Mouse (Mus musculus) kidney, adult 2 months (tissue): ENCODE measurements at regions not wholly inside any gene's neighbourhood (a gene's known extent, or its start where the extent isn't known, plus 50 kb on each side); places are given as distances from the start of the nearest gene placed in this dataset.

ENCODE experiments used
- DNase-seq: peaks from one replicate; pipeline ENCODE4 v3.0.0; 2021
- H3K27ac ChIP-seq: fragments of 200-500 bp; 2 replicates; pipeline ENCODE4 v1.5.1; 2012; ENCODE audit warnings: low read depth, low read length, control low read depth, inconsistent platforms; ENCODE audit not compliant: insufficient read depth
- H3K27me3 ChIP-seq: fragments of 200-500 bp; replicated peaks from 2 replicates; pipeline ENCODE4 v1.6.1; 2012; ENCODE audit warnings: mild to moderate bottlenecking, moderate library complexity, low read length, inconsistent platforms; ENCODE audit not compliant: control insufficient read depth, insufficient read depth
- H3K36me3 ChIP-seq: fragments of 200-500 bp; 2 replicates; pipeline ENCODE4 v1.6.1; 2012; ENCODE audit warnings: mild to moderate bottlenecking, moderate library complexity, low read length, inconsistent platforms; ENCODE audit not compliant: control insufficient read depth, insufficient read depth
- H3K4me1 ChIP-seq: fragments of 200-500 bp; 2 replicates; pipeline ENCODE4 v1.6.1; 2011; ENCODE audit warnings: low read length; ENCODE audit not compliant: control insufficient read depth, insufficient read depth
- H3K4me3 ChIP-seq: fragments of 200-500 bp; 2 replicates; pipeline ENCODE4 v1.5.1; 2011; ENCODE audit warnings: mild to moderate bottlenecking, low read depth, low read length, control low read depth; ENCODE audit not compliant: insufficient read depth
- CTCF ChIP-seq: fragments of 200-500 bp; conservative IDR thresholded peaks from 2 replicates; pipeline ENCODE4 v1.5.1; 2011; ENCODE audit warnings: low read depth, mild to moderate bottlenecking, control low read depth, low read length, moderate library complexity, mixed read lengths; ENCODE audit not compliant: insufficient read depth, insufficient read length
- POLR2A ChIP-seq: fragments of 200-500 bp; IDR thresholded peaks from one replicate; pipeline ENCODE4 v1.6.1; 2011; ENCODE audit warnings: low read depth, low read length, control low read depth
- WGBS: fragments of 180-500 bp; shearing (Covaris S2); methylation state at CpG from one replicate; pipeline ENCODE4 v1.1.7; 2018; 5-methylcytosine and 5-hydroxymethylcytosine counted together

DNA sequence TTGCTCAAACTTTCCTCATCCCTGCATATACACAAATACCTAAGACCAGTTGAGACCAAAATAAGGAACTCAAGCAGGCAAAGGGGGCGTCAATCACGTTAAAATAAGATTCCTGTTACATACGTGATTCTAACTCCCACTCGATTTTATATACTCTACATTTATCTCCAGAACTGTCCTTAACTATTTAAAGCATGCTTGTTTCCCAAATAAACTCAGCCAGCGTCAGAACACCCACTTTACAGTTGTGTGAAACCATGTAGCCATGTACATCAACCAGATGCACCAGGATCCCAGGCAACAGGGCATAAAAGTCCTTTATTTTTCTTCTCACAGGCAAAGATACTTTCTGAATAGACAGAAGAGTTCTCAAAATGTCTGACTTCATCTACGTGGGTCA, 61.5 kb downstream of the Ccna1 start:
- no peaks in the 10 kb centered on the region for H3K36me3 ChIP-seq
- no peak for DNase-seq
- no peaks in the 10 kb centered on the region for H3K27me3 ChIP-seq
- no peak for TF ChIP-seq POLR2A
- no peak for TF ChIP-seq CTCF
- no peaks in the 10 kb centered on the region for H3K4me1 ChIP-seq
- H3K4me3 ChIP-seq: no peak overlapping the region
- 79% methylated on average over 6 of the region's 6 CpGs for WGBS
- H3K27ac ChIP-seq: no peak overlapping the region

DNA sequence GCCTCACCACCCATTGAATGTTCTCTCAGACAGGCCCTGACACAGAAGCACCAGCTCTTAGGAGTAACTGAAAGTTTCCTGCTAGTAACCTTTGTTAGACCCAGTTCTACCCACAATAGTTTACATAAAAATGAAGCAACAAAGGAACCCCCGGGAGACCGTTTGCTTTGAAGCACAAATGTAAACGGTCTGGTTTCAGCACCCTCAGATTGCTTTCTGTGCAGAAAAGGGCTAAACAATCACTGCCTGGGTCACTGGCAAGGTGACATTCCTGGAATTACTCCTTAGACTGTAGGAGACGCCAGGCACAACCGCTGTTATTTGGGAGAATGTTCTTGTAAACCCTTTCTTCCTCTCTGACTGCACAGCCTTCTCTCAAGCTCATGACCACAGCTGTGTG, 65.2 kb downstream of the Ccna1 start:
- WGBS: 16% methylated on average over 5 of the region's 5 CpGs
- no peak overlapping the region for H3K4me3 ChIP-seq
- DNase-seq: no peak
- H3K27ac ChIP-seq: no peak overlapping the region
- H3K27me3 ChIP-seq: no peaks in the 10 kb centered on the region
- no peaks in the 10 kb centered on the region for H3K4me1 ChIP-seq
- no peak for TF ChIP-seq POLR2A
- TF ChIP-seq CTCF: no peak
- H3K36me3 ChIP-seq: no peaks in the 10 kb centered on the region

- Histone ChIP-seq H3K27ac (no peak overlapping the region), H3K27me3 (no peaks in the 10 kb centered on the region), H3K36me3 (no peaks in the 10 kb centered on the region), H3K4me3 (no peak overlapping the region), H3K4me1 (no peaks in the 10 kb centered on the region)
- TF ChIP-seq POLR2A (no peak), CTCF (no peak)
- 15% methylated on average over 8 of the region's 8 CpGs for WGBS
- DNase-seq: peak; percentile 67
Measured at GRCm38 (mm10) chr3:54989358-54989757, 65.9 kb downstream of the Ccna1 start.

DNA sequence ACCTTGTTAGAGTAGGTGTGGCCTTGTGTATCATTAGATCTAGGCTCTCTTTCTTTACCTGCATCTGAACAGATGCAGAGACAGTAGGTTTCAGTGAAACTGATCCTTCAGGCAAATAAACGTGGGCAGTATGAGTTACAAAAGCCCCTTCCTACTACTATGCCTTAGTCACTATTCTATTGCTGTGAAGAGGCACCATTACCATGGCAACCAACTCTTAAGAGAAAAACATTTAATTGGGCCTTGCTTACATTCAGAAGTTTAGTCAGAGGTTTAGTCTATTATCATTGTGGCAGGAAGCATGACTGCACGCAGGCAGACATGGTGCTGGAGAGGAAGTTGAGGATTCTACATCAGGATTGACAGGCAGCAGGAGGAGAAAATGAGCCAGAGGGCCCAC, 65.8 kb upstream of the Sertm1 start:
- H3K36me3 ChIP-seq: no peaks in the 10 kb centered on the region
- TF ChIP-seq POLR2A: no peak
- no peak for TF ChIP-seq CTCF
- H3K4me3 ChIP-seq: no peak overlapping the region
- no peak for DNase-seq
- H3K27ac ChIP-seq: no peak overlapping the region
- H3K4me1 ChIP-seq: no peaks in the 10 kb centered on the region
- no peaks in the 10 kb centered on the region for H3K27me3 ChIP-seq
- WGBS: 81% methylated on average over 2 of the region's 2 CpGs

- no peaks in the 10 kb centered on the region for H3K4me1 ChIP-seq
- WGBS: 65% methylated on average over 2 of the region's 2 CpGs
- H3K27me3 ChIP-seq: no peaks in the 10 kb centered on the region
- DNase-seq: no peak
- H3K4me3 ChIP-seq: no peak overlapping the region
- TF ChIP-seq POLR2A (no peak), CTCF (no peak)
- no peaks in the 10 kb centered on the region for H3K36me3 ChIP-seq
- no peak overlapping the region for H3K27ac ChIP-seq
Measured at GRCm38 (mm10) chr3:54980312-54980711, 64.6 kb upstream of the Sertm1 start.

- Histone ChIP-seq H3K4me3 (no peak overlapping the region), H3K27me3 (no peaks in the 10 kb centered on the region), H3K36me3 (no peaks in the 10 kb centered on the region), H3K27ac (no peak overlapping the region), H3K4me1 (no peaks in the 10 kb centered on the region)
- WGBS: 81% methylated on average over 6 of the region's 6 CpGs
- no peak for TF ChIP-seq POLR2A
- no peak for TF ChIP-seq CTCF
- no peak for DNase-seq
Measured at GRCm38 (mm10) chr3:54965512-54965911, 49.8 kb upstream of the Sertm1 start.
